Mouse (Mus musculus) C2C12 (cell line): Measurements from ENCODE around the gene Psmb3.

ENCODE experiments used
- CTCF ChIP-seq: IDR thresholded peaks from one replicate; pipeline ENCODE4 v1.5.1; 2011; ENCODE audit not compliant: control insufficient read depth, insufficient read depth, insufficient read length
- MAX ChIP-seq: IDR thresholded peaks from one replicate; pipeline ENCODE4 v1.6.1; 2011; ENCODE audit warnings: mild to moderate bottlenecking, control low read depth
- MYOD1 ChIP-seq: IDR thresholded peaks from one replicate; pipeline ENCODE4 v1.6.1; 2011; ENCODE audit warnings: low read depth; ENCODE audit not compliant: control insufficient read depth, insufficient read length
- MYOG ChIP-seq: IDR thresholded peaks from one replicate; pipeline ENCODE4 v1.6.1; 2011; ENCODE audit not compliant: control insufficient read depth, insufficient read length; ENCODE audit errors: extremely low read depth
- USF1 ChIP-seq: IDR thresholded peaks from one replicate; pipeline ENCODE4 v1.6.1; 2011; ENCODE audit warnings: low read depth, mild to moderate bottlenecking, control low read depth, moderate library complexity

GRCm38 (mm10) chr11:97699626-97700002 is 3.6 kb upstream of the Psmb3 start:
- TF ChIP-seq CTCF (no peak), USF1 (peak; percentile 94), MYOD1 (no peak), MAX (no peak), MYOG (no peak)
